Mouse (Mus musculus) G1E (cell line): ENCODE measurements around the gene Flvcr2. TPM values are rescaled to one million over a fixed set of nuclear protein-coding genes. Genes with fewer than 3 reads are reported as not detected.
A peak's percentile ranks its signal among the peaks of the same experiment; 100 is the strongest.
"Not testable (repeated sequence)": the region's sequence is repeated elsewhere in the genome, so short reads cannot be mapped to it uniquely, and the experiment has no call there.

Experiments used
- ATAC-seq: 2 replicates; pipeline ENCODE4 v1.8.0; 2016; ENCODE audit warnings: mild to moderate bottlenecking; ENCODE audit not compliant: insufficient number of reproducible peaks, poor library complexity, low FRiP score, severe bottlenecking; ENCODE audit errors: extremely low read depth
- DNase-seq: peaks from one replicate; pipeline ENCODE4 v3.0.0; 2012; ENCODE audit warnings: low spot score
- H3K27me3 ChIP-seq: 2 replicates; pipeline ENCODE4 v1.6.1; 2012; ENCODE audit warnings: mild to moderate bottlenecking, low read length, inconsistent platforms; ENCODE audit not compliant: insufficient read depth
- H3K36me3 ChIP-seq: replicated peaks from 2 replicates; pipeline ENCODE3; 2012; ENCODE audit warnings: mild to moderate bottlenecking, inconsistent platforms
- H3K4me1 ChIP-seq: 2 replicates; pipeline ENCODE4 v1.6.1; 2012; ENCODE audit warnings: low read depth, low read length, inconsistent platforms, mixed read lengths; ENCODE audit not compliant: insufficient read depth
- H3K4me3 ChIP-seq: 2 replicates; pipeline ENCODE4 v1.5.1; 2012; ENCODE audit warnings: low read depth, mild to moderate bottlenecking, inconsistent platforms, low read length, moderate library complexity, mixed read lengths
- H3K9me3 ChIP-seq: replicated peaks from 2 replicates; pipeline ENCODE4 v1.6.1; 2012; ENCODE audit warnings: inconsistent platforms
- CTCF ChIP-seq: IDR thresholded peaks from 2 replicates; pipeline ENCODE4 v1.5.1; 2012; ENCODE audit warnings: low read depth, low read length, inconsistent platforms, mixed read lengths
- GATA1 ChIP-seq: IDR thresholded peaks from 2 replicates; pipeline ENCODE4 v1.6.1; 2012; ENCODE audit warnings: borderline replicate concordance, low read length, inconsistent platforms, mixed read lengths
- GATA2 ChIP-seq: IDR thresholded peaks from 2 replicates; pipeline ENCODE4 v1.6.1; 2012; ENCODE audit warnings: low read depth, low read length, inconsistent platforms, borderline replicate concordance
- POLR2AphosphoS5 ChIP-seq: IDR thresholded peaks from 2 replicates; pipeline ENCODE4 v1.6.1; 2012; ENCODE audit warnings: low read depth, low read length, inconsistent platforms; ENCODE audit not compliant: insufficient replicate concordance
- TAL1 ChIP-seq: conservative IDR thresholded peaks from 2 replicates; pipeline ENCODE4 v1.6.1; 2012; ENCODE audit warnings: low read depth, low read length, inconsistent platforms, mixed read lengths
- polyA plus RNA-seq: library from polyadenylated mRNA; stranded (reverse); fragments of >175 nt; gene quantifications from 2 replicates; pipeline ENCODE4 v1.2.3, GENCODE M21; 2012
- total RNA-seq, 2 experiments: library from RNA; stranded (forward) in 1 of 2; stranded (reverse) in 1 of 2; fragments of 200-1000 nt in 1 of 2; fragments of >200 nt in 1 of 2; fragmentation: Nextera tagmentation in 1 of 2; gene quantifications; 2 replicates each; pipeline ENCODE4 v1.2.3; 2014 to 2017

Gene Flvcr2
- not detected in 2 replicates for total RNA-seq (2014; fragmentation: Nextera tagmentation)
- 0.16 TPM in 1 of 2 replicates, not detected in the other for total RNA-seq (2017)
- polyA plus RNA-seq = not detected in 2 replicates

DNA sequence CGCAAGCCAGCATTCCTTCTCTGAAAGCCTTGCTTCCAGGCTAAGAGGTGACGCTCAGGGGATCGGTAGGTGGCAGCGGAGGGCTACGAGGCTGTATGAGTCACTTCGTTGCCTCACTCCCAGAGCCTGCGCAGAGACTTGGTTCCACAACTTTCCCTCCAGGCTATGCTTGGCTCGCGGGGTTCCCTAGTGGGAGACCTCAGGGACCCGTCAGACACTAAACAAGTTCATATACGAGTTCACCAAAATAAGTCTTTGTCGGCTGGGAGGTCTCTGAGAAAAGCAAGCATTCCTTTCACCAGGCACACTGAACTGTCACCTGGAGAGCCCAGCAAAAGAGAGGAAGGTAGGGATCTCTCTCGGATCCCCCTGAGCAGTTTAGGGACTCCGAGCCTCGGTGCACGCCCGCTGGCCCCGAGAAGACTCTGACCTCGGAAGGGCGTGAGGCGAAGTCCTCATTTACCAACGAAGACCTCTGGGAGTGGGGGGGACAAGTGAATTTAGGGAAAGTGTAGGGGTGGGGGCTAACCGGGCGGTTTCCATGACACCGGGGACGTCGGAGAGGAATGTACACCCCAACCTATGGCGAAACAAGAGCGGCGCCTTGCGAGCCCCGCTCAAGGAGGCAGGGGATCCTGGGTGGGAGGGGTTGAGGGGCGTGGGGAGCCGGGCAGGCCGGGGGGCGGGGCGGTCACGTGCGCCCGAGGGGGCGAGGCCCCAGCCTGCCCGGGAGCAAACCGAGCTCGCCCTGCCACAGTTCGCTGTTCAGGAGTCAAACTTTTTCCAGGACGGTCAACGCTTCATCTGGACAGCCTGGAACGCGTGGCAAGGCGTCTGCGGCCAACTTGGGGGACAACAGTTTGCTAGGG lies at the start of gene Flvcr2:
Flvcr2 (plus strand) TSS at position 713 of the 869 bp plus-strand sequence.
- TF ChIP-seq GATA2 = no peak
- no peaks in the 10 kb centered on the region for H3K9me3 ChIP-seq
- DNase-seq (no peak), ATAC-seq (no peak)
- H3K36me3 ChIP-seq = no peaks in the 10 kb centered on the region
- no peaks in the 10 kb centered on the region for H3K4me1 ChIP-seq
- H3K27me3 ChIP-seq = peaks cover 27% of the 10 kb centered on the region; the same call in 1 of the 2 replicates
- H3K4me3 ChIP-seq = no peak within 1 kb of the TSS

DNA sequence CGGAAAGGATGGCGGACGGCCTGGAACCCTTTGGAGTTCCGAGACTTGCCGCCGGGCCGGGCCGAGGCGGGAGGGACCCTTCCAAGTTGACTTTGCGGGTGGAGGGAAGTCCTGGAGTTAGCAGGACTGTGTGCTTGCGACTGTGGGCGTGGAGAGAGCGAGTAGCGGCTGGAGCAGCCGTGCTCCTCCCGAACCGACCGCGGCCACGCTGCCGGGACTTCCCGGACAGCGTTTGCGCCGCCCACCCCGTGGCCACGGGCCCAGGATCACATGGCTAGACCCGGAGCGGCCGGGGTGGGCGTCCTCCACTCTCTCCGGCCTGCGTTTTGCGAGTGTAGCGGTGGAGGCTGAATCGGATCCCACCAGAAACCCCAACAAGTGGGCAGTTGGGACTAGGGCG lies 48.2 kb upstream of the Flvcr2 start:
- not testable (repeated sequence) for H3K4me3 ChIP-seq, H3K9me3 ChIP-seq, DNase-seq, H3K4me1 ChIP-seq, H3K36me3 ChIP-seq
- peaks cover 20% of the 10 kb centered on the region for H3K27me3 ChIP-seq
- ATAC-seq = peak; percentile 79

DNA sequence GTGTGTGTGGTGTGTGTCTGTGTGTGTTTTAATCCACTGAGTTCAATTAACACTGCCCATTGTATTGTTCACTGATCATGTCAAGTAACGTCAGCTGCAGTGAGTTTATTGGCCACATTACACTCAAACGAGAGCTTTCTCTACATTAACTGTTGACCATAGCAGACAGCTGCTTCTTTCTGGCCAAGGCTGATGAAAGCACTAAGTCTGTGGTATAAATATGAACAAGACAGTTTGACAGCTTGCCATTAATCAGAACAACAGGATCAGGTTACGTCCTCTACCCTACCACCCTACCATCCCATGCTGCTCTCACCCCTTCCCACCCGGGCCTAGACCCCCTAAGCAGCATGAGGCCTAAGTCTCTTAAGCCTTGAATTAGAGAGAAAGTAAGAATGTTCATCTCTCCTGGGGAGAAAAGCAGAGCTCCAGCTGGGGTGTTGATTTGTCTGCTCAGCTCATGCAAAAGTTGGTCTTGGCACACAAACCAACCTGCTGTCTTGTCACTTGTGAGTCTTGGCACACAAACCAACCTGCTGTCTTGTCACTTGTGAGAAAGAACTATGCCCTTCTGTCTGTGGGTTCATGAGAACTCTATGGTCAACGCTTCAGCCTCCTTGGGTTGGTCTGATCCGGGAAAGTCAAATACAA lies 46.0 kb upstream of the Flvcr2 start:
- no peak overlapping the region for H3K4me3 ChIP-seq
- H3K9me3 ChIP-seq = no peaks in the 10 kb centered on the region
- peaks cover 15% of the 10 kb centered on the region for H3K4me1 ChIP-seq
- ATAC-seq (no peak), DNase-seq (no peak)
- H3K27me3 ChIP-seq = peaks cover 26% of the 10 kb centered on the region
- no peaks in the 10 kb centered on the region for H3K36me3 ChIP-seq
- TF ChIP-seq POLR2AphosphoS5 (no peak), GATA1 (no peak), CTCF (no peak), TAL1 (no peak), GATA2 (no peak)

DNA sequence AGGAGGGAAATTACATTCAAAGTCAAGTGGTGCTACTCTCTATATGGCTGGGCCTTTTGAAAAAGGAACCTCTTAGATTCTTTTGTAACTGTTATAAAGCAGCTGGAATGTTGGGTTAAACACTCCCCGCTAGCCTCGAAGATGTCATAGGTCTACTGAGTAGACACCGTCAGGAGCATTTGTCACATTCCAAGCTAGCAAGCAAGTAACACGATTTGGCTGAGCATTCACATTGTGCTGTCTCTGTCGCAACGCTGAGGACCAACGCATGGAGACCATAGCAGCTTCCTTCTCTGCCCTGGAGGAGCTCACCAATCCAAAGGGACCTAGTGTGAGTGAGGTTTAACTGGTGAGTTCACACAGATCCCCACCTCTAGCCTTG lies 45.5 kb upstream of the Flvcr2 start:
- no peak for ATAC-seq
- Histone ChIP-seq H3K9me3 (no peaks in the 10 kb centered on the region), H3K4me3 (no peak overlapping the region), H3K27me3 (peaks cover 26% of the 10 kb centered on the region), H3K36me3 (no peaks in the 10 kb centered on the region), H3K4me1 (peaks cover 20% of the 10 kb centered on the region)
- no peak for DNase-seq
- TF ChIP-seq TAL1 (no peak), POLR2AphosphoS5 (no peak), CTCF (no peak), GATA1 (no peak), GATA2 (no peak)

DNA sequence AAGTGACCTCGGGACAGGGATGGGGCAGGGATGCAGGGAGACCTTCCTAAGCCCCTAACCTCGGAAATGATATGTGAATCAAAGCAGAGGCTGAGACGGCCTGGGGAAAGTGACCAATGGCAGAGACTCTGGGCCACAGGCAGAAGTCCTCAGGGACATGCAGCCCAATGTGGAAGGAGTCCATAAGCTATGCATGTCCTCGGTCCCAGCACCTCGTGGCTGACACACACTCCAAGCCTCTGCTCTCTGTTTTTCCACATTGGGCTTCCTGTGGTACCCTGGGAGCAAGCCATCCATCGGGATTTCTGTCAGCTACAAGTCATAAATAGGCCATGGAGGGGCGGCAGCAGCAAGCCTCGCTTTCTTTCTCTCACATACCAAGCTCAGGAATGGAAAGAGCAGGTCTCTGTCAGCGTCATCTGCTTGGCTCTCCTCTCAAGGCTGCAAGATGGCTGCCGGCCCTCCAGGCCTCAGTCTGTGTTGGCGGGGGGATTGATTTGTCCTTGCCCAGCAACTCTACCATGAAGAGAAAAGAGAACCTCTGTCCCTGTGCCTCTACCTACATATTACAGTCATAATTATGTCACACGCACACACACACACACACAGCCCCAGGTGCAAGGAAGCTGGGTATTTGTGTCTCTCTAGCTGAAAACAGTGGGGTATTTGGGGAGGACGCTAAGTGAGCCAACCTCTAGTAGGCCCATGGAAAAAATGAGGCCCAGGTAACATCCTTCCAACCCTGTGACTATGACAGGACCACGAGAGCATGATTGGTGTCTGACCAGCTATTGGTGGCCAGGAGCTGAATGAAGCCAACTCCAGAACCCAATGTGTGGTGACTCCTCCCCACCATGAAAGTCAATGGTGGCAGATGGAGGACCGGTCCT lies 43.9 kb upstream of the Flvcr2 start:
- DNase-seq (no peak), ATAC-seq (no peak)
- H3K4me1 ChIP-seq = peaks cover 23% of the 10 kb centered on the region
- no peaks in the 10 kb centered on the region for H3K9me3 ChIP-seq
- H3K36me3 ChIP-seq = no peaks in the 10 kb centered on the region
- H3K4me3 ChIP-seq = no peak overlapping the region
- H3K27me3 ChIP-seq = peaks cover 24% of the 10 kb centered on the region
- TF ChIP-seq CTCF (no peak), GATA2 (no peak), GATA1 (no peak), TAL1 (no peak), POLR2AphosphoS5 (no peak)

DNA sequence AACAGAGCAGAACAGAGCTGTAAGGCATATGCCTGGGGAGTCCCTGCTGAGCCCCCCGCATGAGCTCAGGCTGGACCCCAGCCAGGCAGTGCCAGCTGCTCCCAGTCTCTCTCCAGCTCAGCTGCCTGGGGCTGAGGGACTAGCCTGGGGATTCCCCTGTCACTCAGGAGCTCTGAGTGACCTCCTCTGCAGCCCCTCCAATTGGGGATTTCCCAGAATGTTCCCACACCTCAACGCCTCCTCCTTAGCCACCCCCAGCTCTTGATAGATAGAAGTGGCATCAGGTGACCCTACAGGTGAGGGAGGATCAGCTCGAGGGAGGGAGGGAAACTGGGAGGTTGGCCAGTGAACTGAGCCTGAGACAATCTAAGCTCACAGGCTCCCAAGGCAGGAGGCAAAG lies 42.8 kb upstream of the Flvcr2 start:
- ATAC-seq = no peak
- Histone ChIP-seq H3K36me3 (no peaks in the 10 kb centered on the region), H3K4me3 (no peak overlapping the region), H3K9me3 (no peaks in the 10 kb centered on the region), H3K27me3 (peaks cover 30% of the 10 kb centered on the region), H3K4me1 (peaks cover 23% of the 10 kb centered on the region)
- DNase-seq = no peak
- TF ChIP-seq POLR2AphosphoS5 = no peak
- no peak for TF ChIP-seq CTCF
- TF ChIP-seq GATA1 = no peak
- TF ChIP-seq GATA2 = no peak
- no peak for TF ChIP-seq TAL1
